Mouse (Mus musculus): ENCODE measurements around the gene Emx2. TPM values are rescaled to one million over a fixed set of nuclear protein-coding genes. Genes with fewer than 3 reads are reported as not detected.

Emx2 gene
- 20.6 and 23.7 TPM in 2 replicates for polyA plus RNA-seq (2016; fragmentation: Nextera tagmentation; extraction: Ambion mirVana)

DNA sequence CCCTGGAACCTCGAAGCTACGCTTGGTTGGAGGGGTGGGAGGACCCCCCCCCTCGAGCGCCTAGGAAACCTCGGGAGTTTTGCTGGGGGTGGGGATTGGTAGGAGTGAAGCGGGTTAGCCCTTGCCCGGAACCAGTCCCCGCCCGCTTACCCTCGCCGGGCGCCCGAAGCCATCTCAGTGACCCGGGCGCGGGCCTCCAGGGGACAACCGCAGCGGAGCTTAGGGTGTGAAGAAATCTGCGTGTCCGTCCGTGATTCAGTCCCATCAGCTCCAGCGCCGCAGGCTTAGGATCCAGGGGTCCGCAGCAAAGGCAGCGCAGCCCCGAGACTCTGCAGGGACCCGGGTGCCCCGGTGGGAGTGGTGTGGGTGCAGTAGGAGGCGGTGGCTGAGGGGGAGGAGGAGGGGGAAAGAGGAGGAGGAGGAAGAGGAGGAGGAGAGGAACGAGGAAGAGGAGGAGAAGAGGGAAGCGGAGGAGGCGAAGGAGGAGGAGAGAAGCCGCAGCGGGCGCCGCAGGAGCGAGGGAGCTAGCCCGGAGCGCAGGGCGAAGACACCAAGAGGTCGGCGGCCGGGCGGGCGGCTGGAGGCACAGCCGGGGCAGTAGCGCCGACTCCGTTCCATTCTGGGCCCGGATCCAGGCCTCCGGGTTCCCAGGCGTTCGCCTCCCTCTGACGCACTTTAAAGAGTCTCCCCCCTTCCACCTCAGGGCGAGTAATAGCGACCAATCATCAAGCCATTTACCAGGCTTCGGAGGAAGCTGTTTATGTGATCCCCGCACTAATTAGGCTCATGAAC, at the start of gene Emx2:
TSS of gene Emx2 (plus strand) at position 422 of the 792 bp plus-strand sequence.
- H3K4me3 ChIP-seq: peak within 1 kb of the TSS; percentile 49
- H3K4me2 ChIP-seq (replicated peaks): peak within 1 kb of the TSS; percentile 62
- peak; percentile 55; the same call in 1 of the 2 replicates for ATAC-seq (ENCODE audit: insufficient number of reproducible peaks, insufficient read depth, low FRiP score, low TSS enrichment)
- H3K9me3 ChIP-seq: no peaks in the 10 kb centered on the region
- WGBS: under 1% methylated on average over 58 of the region's 58 CpGs
- H3K4me1 ChIP-seq: peaks cover 14% of the 10 kb centered on the region; the same call in 1 of the 2 replicates
- peaks cover 78% of the 10 kb centered on the region for H3K27me3 ChIP-seq
- H3K9ac ChIP-seq: peak within 1 kb of the TSS; percentile 77
- no peaks in the 10 kb centered on the region for H3K36me3 ChIP-seq
- H3K27ac ChIP-seq: peak within 1 kb of the TSS; percentile 90

DNA sequence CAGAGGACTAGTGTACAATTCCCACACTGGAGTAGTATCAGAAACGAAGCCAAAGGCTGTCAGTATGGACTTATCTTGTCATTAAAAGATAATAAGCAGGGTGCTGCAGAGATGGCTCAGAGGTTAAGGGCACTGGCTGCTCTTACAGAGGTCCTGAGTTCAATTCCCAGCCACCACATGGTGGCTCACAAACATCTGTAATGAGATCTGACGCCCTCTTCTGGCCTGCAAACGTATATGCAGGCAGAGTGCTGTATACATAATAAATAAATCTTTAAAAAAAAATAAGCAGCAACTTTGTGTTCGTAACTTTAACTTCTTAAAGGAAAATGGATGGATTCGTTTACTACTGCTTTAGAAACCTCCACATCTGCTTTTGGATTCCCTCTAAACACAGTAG, 44.0 kb upstream of the Emx2 start:
- 58% methylated on average over 5 of the region's 5 CpGs for WGBS
- H3K9me3 ChIP-seq: no peaks in the 10 kb centered on the region
- H3K4me3 ChIP-seq: no peak overlapping the region
- no peak overlapping the region for H3K27ac ChIP-seq
- no peak overlapping the region for H3K4me2 ChIP-seq (replicated peaks)
- H3K27me3 ChIP-seq: no peaks in the 10 kb centered on the region
- no peaks in the 10 kb centered on the region for H3K36me3 ChIP-seq
- H3K9ac ChIP-seq: no peak overlapping the region
- ATAC-seq (ENCODE audit: insufficient number of reproducible peaks, insufficient read depth, low FRiP score, low TSS enrichment): no peak
- no peaks in the 10 kb centered on the region; the same call in 1 of the 2 replicates for H3K4me1 ChIP-seq

DNA sequence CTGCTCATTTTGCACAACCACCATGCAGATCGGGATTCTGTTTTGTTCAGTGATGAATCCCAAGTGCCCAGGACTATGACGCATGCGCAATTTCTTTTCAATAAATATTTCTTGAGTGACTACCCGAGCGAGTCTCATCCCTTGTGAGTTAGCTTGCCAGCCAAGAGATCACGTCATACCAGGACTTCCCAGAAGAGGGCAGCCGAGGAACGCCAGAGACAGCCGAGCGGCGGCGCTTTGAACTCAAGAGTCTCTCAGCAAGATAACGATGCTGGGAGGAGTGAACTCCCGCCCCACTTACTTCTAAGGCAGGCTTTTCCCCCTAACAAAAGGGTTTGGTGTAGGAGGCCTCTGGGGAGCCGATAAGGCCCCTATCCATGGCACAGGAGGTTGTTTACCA, 40.1 kb upstream of the Emx2 start:
- Histone ChIP-seq H3K9me3 (no peaks in the 10 kb centered on the region), H3K4me2 (replicated peaks) (peak overlapping the region; percentile 4; the same call in 1 of the 2 replicates), H3K4me1 (peaks cover 10% of the 10 kb centered on the region), H3K4me3 (no peak overlapping the region), H3K9ac (no peak overlapping the region), H3K36me3 (no peaks in the 10 kb centered on the region), H3K27ac (no peak overlapping the region), H3K27me3 (0 out of 2 replicates have a peak, but pooled peaks cover 7% of the 10 kb centered on the region)
- WGBS: 4% methylated on average over 15 of the region's 15 CpGs
- ATAC-seq (ENCODE audit: insufficient number of reproducible peaks, insufficient read depth, low FRiP score, low TSS enrichment): no peak

DNA sequence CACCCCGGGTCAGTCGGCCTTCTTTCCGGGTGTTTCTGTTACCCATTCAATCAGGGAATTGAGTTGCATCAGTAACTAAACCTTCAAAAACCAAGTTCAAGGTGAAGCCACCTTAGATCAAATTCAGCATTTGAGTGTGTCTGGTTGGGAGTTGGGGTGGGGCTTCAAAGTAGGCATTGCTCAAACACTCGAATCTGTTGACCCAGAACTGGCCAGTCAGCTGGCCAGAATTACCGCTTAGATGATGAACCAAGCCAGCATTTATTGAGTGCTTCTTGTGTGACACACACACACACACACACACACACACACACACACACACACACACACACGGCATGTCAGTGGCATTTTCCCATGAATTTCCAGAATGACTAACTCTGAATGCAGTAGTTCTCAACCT, 39.5 kb upstream of the Emx2 start:
- Histone ChIP-seq H3K4me1 (peaks cover 15% of the 10 kb centered on the region), H3K9me3 (no peaks in the 10 kb centered on the region), H3K9ac (no peak overlapping the region), H3K27ac (no peak overlapping the region), H3K4me3 (no peak overlapping the region), H3K36me3 (no peaks in the 10 kb centered on the region), H3K4me2 (replicated peaks) (no peak overlapping the region), H3K27me3 (0 out of 2 replicates have a peak, but pooled peaks cover 7% of the 10 kb centered on the region)
- WGBS: 72% methylated on average over 6 of the region's 6 CpGs
- ATAC-seq (ENCODE audit: insufficient number of reproducible peaks, insufficient read depth, low FRiP score, low TSS enrichment): no peak

DNA sequence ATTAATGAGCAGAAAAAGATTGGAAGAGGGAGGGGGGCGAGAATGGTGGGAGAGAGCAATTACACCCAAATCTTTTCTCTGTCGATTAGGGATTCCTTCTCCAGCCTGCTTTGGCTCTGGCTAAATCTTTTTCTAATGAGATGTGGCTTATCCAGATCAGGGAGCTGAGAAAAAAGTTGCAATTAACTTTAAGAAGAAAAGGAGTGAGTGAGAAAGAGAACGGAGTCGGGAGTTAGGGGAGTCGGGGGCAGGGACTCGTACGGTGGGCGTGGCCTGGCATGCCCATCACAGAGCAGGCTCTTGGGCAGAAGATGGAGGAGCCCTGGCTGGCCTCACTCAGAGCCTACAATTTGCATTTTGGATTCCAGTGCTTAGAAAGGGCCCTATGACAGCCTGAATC, 35.8 kb upstream of the Emx2 start:
- Histone ChIP-seq H3K27me3 (0 out of 2 replicates have a peak, but pooled peaks cover 7% of the 10 kb centered on the region), H3K27ac (no peak overlapping the region), H3K4me1 (peaks cover 32% of the 10 kb centered on the region), H3K4me3 (peak overlapping the region; percentile 6; the same call in 1 of the 2 replicates), H3K4me2 (replicated peaks) (peak overlapping the region; percentile 28; the same call in 1 of the 2 replicates), H3K36me3 (no peaks in the 10 kb centered on the region), H3K9me3 (no peaks in the 10 kb centered on the region), H3K9ac (no peak overlapping the region)
- 7% methylated on average over 8 of the region's 8 CpGs for WGBS
- no peak for ATAC-seq (ENCODE audit: insufficient number of reproducible peaks, insufficient read depth, low FRiP score, low TSS enrichment)

DNA sequence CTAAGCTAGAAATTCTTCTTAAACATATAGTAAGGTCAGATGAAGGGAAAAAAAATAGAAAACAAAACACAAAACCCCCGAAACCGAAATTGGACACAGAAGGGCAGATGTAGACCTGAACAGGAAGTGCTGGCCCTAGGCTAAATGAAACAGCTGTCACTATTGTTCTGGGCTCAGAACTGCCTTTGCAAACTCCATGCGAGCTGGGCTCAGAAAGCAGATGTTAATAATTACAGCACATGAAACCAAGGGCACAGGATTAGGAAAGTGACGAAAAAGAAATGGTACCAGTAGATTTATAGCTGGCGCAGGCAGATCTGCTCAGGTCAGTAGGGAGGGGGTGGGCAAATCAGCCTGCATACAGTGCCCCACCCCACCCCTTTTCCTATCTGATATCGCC, 34.5 kb upstream of the Emx2 start:
- ATAC-seq (ENCODE audit: insufficient number of reproducible peaks, insufficient read depth, low FRiP score, low TSS enrichment): 0 out of 2 replicates have a peak, but pooled peaks have one; percentile 37
- WGBS: 14% methylated on average over 6 of the region's 6 CpGs

DNA sequence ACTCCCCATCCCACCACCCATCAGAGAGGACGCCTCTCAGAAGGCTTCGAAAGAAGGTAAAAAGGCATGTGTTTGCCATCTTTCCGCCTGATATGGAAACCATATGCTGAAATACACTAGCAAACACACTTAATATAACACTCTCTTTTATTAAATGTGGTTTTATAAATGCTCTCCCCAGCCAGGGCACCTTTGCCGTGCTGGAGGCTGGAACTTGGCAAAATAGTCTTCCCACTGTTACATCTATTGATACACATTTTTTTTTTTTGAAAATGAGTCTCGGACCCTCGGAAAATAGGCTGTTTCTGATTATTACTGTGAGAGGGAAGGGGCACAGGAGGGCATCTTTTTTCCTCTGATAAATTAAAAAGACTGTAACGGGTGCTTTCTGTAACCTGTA, 33.2 kb upstream of the Emx2 start:
- Histone ChIP-seq H3K27ac (peak overlapping the region; percentile 50; the same call in 1 of the 2 replicates), H3K9ac (no peak overlapping the region), H3K36me3 (no peaks in the 10 kb centered on the region), H3K4me1 (peaks cover 32% of the 10 kb centered on the region), H3K4me2 (replicated peaks) (no peak overlapping the region), H3K27me3 (0 out of 2 replicates have a peak, but pooled peaks cover 7% of the 10 kb centered on the region), H3K4me3 (no peak overlapping the region), H3K9me3 (no peaks in the 10 kb centered on the region)
- 41% methylated on average over 7 of the region's 7 CpGs for WGBS
- ATAC-seq (ENCODE audit: insufficient number of reproducible peaks, insufficient read depth, low FRiP score, low TSS enrichment): no peak

More for the DNA sequence above, 34.5 kb upstream of the Emx2 start:
- H3K4me2 ChIP-seq (replicated peaks): no peak overlapping the region
- no peaks in the 10 kb centered on the region for H3K9me3 ChIP-seq
- peaks cover 32% of the 10 kb centered on the region for H3K4me1 ChIP-seq
- H3K9ac ChIP-seq: no peak overlapping the region
- peak overlapping the region; percentile 72; the same call in 1 of the 2 replicates for H3K27ac ChIP-seq
- H3K36me3 ChIP-seq: no peaks in the 10 kb centered on the region
- H3K27me3 ChIP-seq: 0 out of 2 replicates have a peak, but pooled peaks cover 7% of the 10 kb centered on the region
- no peak overlapping the region for H3K4me3 ChIP-seq

DNA sequence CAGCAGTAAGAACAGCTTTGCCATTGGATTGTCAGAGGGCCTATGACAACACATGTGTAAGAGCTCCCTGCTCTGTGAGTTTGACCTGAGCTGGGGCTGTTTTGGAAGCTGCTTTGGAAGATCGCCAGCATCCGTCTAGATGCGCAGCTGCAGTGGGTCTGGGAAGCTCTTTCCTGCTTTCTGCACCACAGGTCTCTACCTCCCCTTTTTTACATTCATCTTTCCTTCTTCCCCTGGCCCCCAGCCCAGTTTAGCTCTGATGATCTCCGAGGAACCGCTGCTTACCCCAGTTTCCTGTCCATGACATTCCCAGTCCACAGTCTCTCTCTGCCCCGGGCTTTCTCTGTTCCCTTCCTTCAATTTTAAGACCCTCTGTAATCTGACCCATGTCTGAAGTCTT, 25.9 kb upstream of the Emx2 start:
- no peaks in the 10 kb centered on the region for H3K36me3 ChIP-seq
- H3K4me3 ChIP-seq: no peak overlapping the region
- no peaks in the 10 kb centered on the region for H3K9me3 ChIP-seq
- no peak overlapping the region for H3K4me2 ChIP-seq (replicated peaks)
- no peak overlapping the region for H3K9ac ChIP-seq
- peaks cover 35% of the 10 kb centered on the region for H3K4me1 ChIP-seq
- 23% methylated on average over 6 of the region's 6 CpGs for WGBS
- H3K27ac ChIP-seq: peak overlapping the region; percentile 23; the same call in 1 of the 2 replicates
- ATAC-seq (ENCODE audit: insufficient number of reproducible peaks, insufficient read depth, low FRiP score, low TSS enrichment): no peak
- no peaks in the 10 kb centered on the region for H3K27me3 ChIP-seq

DNA sequence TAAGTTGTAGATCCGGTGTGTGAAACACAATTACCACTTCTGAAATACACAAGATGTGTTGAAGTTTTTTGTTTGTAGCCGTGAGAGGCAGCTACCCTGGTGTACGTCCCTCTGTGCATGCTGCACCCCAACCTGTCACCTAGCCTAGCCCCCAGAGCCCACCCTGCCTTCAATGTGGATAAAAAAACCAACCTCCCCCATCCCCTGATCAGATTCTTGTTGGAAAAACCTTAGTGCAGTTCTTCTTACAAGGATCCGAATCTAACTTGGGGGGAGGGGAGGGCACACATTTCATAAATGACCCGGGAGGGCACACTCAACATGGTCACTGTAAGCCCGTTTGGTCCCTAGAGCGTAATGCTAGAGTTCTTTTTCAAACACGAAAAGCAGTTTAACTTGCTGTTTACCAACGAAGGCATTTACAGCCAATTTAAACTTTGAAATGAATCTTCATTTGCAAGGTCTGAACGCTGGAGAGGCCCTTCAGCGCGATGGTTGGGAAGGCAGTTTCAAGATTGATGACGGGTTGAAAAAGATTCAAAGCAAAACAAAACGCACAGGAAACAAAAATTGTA, 7.5 kb upstream of the Emx2 start:
- no peak overlapping the region for H3K27ac ChIP-seq
- H3K9me3 ChIP-seq: no peaks in the 10 kb centered on the region
- no peaks in the 10 kb centered on the region for H3K36me3 ChIP-seq
- H3K9ac ChIP-seq: no peak overlapping the region
- no peak for ATAC-seq (ENCODE audit: insufficient number of reproducible peaks, insufficient read depth, low FRiP score, low TSS enrichment)
- peaks cover 6% of the 10 kb centered on the region; the same call in 1 of the 2 replicates for H3K4me1 ChIP-seq
- 8% methylated on average over 14 of the region's 14 CpGs for WGBS
- peak overlapping the region; percentile 37; the same call in 1 of the 2 replicates for H3K4me2 ChIP-seq (replicated peaks)
- peaks cover 79% of the 10 kb centered on the region for H3K27me3 ChIP-seq
- H3K4me3 ChIP-seq: peak overlapping the region; percentile 19; the same call in 1 of the 2 replicates

DNA sequence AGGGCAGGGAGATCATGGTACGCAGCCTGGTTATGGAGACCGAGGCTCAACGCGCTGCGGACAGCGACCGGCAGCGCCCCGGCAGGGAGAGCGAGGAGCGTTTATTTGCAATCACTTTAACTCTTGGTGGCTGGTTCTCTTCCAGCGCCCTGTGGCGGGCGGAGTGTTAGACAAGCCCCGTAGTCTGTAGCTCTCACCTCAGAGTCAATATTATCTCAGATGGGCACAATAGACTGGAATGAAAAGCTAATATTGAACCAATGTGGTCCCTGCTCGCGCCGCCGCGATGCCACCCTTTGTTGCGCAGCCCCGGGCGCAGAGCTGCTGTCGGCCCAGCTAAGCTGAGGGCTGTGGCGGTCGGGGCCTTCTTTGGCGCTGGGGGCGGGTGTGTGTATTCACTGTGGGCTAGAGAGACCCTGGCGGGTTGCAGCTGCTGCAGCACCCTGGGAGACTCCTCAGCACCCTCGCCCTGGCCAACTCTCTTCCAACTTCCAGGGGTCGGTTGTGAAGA, 6.7 kb upstream of the Emx2 start:
- H3K27ac ChIP-seq: no peak overlapping the region
- ATAC-seq (ENCODE audit: insufficient number of reproducible peaks, insufficient read depth, low FRiP score, low TSS enrichment): 0 out of 2 replicates have a peak, but pooled peaks have one; percentile 25
- H3K4me3 ChIP-seq: peak overlapping the region; percentile 19
- peaks cover 6% of the 10 kb centered on the region; the same call in 1 of the 2 replicates for H3K4me1 ChIP-seq
- peak overlapping the region; percentile 37 for H3K4me2 ChIP-seq (replicated peaks)
- H3K9ac ChIP-seq: 0 out of 2 replicates have a peak overlapping the region, but pooled peaks have one; percentile 10
- H3K9me3 ChIP-seq: no peaks in the 10 kb centered on the region
- no peaks in the 10 kb centered on the region for H3K36me3 ChIP-seq
- WGBS: under 1% methylated on average over 31 of the region's 31 CpGs
- peaks cover 85% of the 10 kb centered on the region for H3K27me3 ChIP-seq

DNA sequence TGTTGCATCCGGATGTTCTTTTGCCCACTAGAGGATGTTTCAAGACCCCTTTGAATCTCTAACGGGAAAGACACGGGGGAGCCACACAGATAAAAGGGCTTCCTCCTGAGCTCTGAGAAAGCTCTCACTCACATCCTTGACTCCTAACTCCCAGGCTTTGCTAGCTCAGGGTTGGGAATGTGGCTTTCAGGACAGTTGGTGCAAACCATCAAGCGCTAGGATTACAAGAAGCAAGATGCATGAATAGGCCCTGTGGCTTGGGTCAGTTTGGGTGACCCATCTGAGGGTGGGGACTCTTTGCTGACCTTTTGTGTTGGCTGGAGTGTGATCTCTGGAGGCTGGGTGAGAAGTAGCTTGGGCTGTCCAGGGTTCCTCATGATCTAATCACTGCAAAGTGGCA, 5.9 kb upstream of the Emx2 start:
- Histone ChIP-seq H3K27me3 (peaks cover 90% of the 10 kb centered on the region), H3K4me1 (peaks cover 6% of the 10 kb centered on the region; the same call in 1 of the 2 replicates), H3K9me3 (no peaks in the 10 kb centered on the region), H3K27ac (no peak overlapping the region), H3K36me3 (no peaks in the 10 kb centered on the region), H3K9ac (no peak overlapping the region), H3K4me2 (replicated peaks) (no peak overlapping the region), H3K4me3 (no peak overlapping the region)
- no peak for ATAC-seq (ENCODE audit: insufficient number of reproducible peaks, insufficient read depth, low FRiP score, low TSS enrichment)
- 16% methylated on average over 4 of the region's 4 CpGs for WGBS
